ENCODE assay signal across 8 mouse cellular contexts in the genomic region with DNA sequence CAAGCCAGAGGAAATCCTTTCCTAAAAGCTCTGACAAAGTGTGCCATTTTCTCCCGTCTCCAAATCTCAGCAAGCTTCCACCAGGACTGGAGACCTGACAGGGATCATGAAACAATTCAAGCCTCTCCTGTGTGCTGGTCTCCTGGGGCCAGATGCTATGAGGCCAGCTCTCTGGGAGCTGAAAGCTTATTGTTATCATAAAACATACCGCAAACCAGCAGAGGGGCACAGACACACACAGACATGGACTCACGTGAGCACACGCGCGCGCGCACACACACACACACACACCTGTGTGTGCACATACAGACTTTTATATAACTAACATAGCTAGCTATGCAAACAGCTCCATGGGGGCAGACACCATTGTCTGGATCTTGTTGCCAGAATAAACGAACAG. TPM values are rescaled to one million over a fixed set of nuclear protein-coding genes. Genes with fewer than 3 reads are reported as not detected.
DNase-seq lines count a peak whose midpoint lies in the region; ATAC-seq and TF ChIP-seq lines count a peak whose summit lies in the region.

No protein-coding gene starts in this region.

- H3K27ac ChIP-seq in forebrain, embryonic 13.5 days = peak overlapping the region; percentile 66
- H3K27ac ChIP-seq in limb, embryonic 13.5 days = no peak overlapping the region
- no peak overlapping the region for H3K27ac ChIP-seq in olfactory bulb, adult 2 months (ENCODE audit: insufficient read depth, low read depth, low read length)

- peak; percentile 15 to 17 for DNase-seq in left cerebral cortex, postnatal 25 days (ENCODE audit: low spot score in 2 of 2)
- DNase-seq in left cerebral cortex, adult 8-10 months (ENCODE audit: low spot score in 2 of 2) = no peak
- no peak for DNase-seq in frontal cortex, postnatal 10 days (ENCODE audit: low spot score in 2 of 2)
- no peak for DNase-seq in adrenal gland, adult (ENCODE audit: inconsistent age in 2 of 2, low spot score in 1 of 2)
- no peak for DNase-seq in thymus, postnatal 36 days

- H3K4me1 ChIP-seq in forebrain, embryonic 13.5 days = peaks cover 23% of the 10 kb centered on the region
- H3K4me1 ChIP-seq in limb, embryonic 13.5 days = peaks cover 24% of the 10 kb centered on the region
- H3K4me1 ChIP-seq in olfactory bulb, adult 2 months (ENCODE audit: control insufficient read depth, insufficient read depth, low read length) = peaks cover 6% of the 10 kb centered on the region

- peaks cover 5% of the 10 kb centered on the region for H3K36me3 ChIP-seq in forebrain, embryonic 13.5 days (ENCODE audit: poor library complexity, severe bottlenecking)
- H3K36me3 ChIP-seq in limb, embryonic 13.5 days = peaks cover 13% of the 10 kb centered on the region

- intact Hi-C loops in left cerebral cortex, postnatal 25 days (cut with DNase I) = no loop called here

- peak overlapping the region; percentile 92 for H3K4me3 ChIP-seq in forebrain, embryonic 13.5 days
- H3K4me3 ChIP-seq in limb, embryonic 13.5 days = peak overlapping the region; percentile 91
- peak overlapping the region; percentile 21 for H3K4me3 ChIP-seq in olfactory bulb, adult 2 months (ENCODE audit: insufficient read depth, low read depth, low read length)

- no peaks in the 10 kb centered on the region for H3K9me3 ChIP-seq in forebrain, embryonic 13.5 days (replicated peaks)
- no peaks in the 10 kb centered on the region for H3K9me3 ChIP-seq in limb, embryonic 13.5 days

- peak overlapping the region; percentile 95 for H3K9ac ChIP-seq in forebrain, embryonic 13.5 days
- 0 out of 2 replicates have a peak overlapping the region, but pooled peaks have one; percentile 96 for H3K9ac ChIP-seq in limb, embryonic 13.5 days

- no peak; the same call in 1 of the 2 replicates for ATAC-seq in forebrain, embryonic 13.5 days
- ATAC-seq in limb, embryonic 13.5 days (ENCODE audit: low FRiP score, low read depth) = no peak

- no peak for TF ChIP-seq POLR2A in olfactory bulb, adult 2 months (IDR thresholded peaks at IDR 0.05; ENCODE audit: insufficient read depth, low read depth, low read length)

- 65% methylated on average over 9 of the region's 9 CpGs for WGBS in forebrain, embryonic 13.5 days
- 70% methylated on average over 9 of the region's 9 CpGs for WGBS in limb, embryonic 13.5 days
- 59% methylated on average over 9 of the region's 9 CpGs for WGBS in olfactory bulb, adult 2 months

- H3K4me2 ChIP-seq in forebrain, embryonic 13.5 days = peak overlapping the region; percentile 73
- peak overlapping the region; percentile 76 for H3K4me2 ChIP-seq in limb, embryonic 13.5 days (replicated peaks)

- no peak for TF ChIP-seq CTCF in olfactory bulb, adult 2 months (IDR thresholded peaks at IDR 0.05; ENCODE audit: insufficient read depth, low read depth, low read length)

- no peaks in the 10 kb centered on the region for H3K27me3 ChIP-seq in forebrain, embryonic 13.5 days
- H3K27me3 ChIP-seq in limb, embryonic 13.5 days = no peaks in the 10 kb centered on the region

RNA-seq across cellular contexts. Expression of a gene that starts 1.5 kb away (rescaled TPM):
- total RNA-seq in left cerebral cortex, postnatal 25 days (2021) = 10 to 100 TPM; 35.3 to 35.9 TPM
- 10 to 100 TPM; 30.5 to 33.5 (median 31.9) TPM for total RNA-seq in left cerebral cortex, adult 8-10 months (2022)
- 14.2 and 16.4 TPM in 2 replicates for polyA plus RNA-seq in forebrain, embryonic 13.5 days (2015; fragmentation: Nextera tagmentation; extraction: Ambion mirVana)
- polyA plus RNA-seq in limb, embryonic 13.5 days (2015; fragmentation: Nextera tagmentation; extraction: Ambion mirVana) = 17.9 and 19.2 TPM in 2 replicates
- not detected in 2 replicates for polyA plus RNA-seq in olfactory bulb, adult 2 months (2012; ENCODE audit: insufficient read depth, insufficient read length, low replicate concordance, missing spikeins)

RNA-seq across cellular contexts. Expression of a gene that starts 25.0 kb away (rescaled TPM):
- total RNA-seq in left cerebral cortex, postnatal 25 days (2021) = 10 to 100 TPM; 65.5 to 75.5 TPM
- 10 to 100 TPM; 51.0 to 66.8 (median 61.3) TPM for total RNA-seq in left cerebral cortex, adult 8-10 months (2022)
- polyA plus RNA-seq in forebrain, embryonic 13.5 days (2015; fragmentation: Nextera tagmentation; extraction: Ambion mirVana) = 173 and 181 TPM in 2 replicates
- 213 and 223 TPM in 2 replicates for polyA plus RNA-seq in limb, embryonic 13.5 days (2015; fragmentation: Nextera tagmentation; extraction: Ambion mirVana)
- not detected in 2 replicates for polyA plus RNA-seq in olfactory bulb, adult 2 months (2012; ENCODE audit: insufficient read depth, insufficient read length, low replicate concordance, missing spikeins)

Comparison
In these comparisons a context has a peak if more than half of its experiments do, and no peak if none do; other contexts are left out.
1. DNase-seq: peak in left cerebral cortex, postnatal 25 days (2 of 2); none in left cerebral cortex, adult 8-10 months (0 of 2), frontal cortex, postnatal 10 days (0 of 2), adrenal gland, adult (0 of 2) and thymus, postnatal 36 days (0 of 2).
2. H3K4me3 ChIP-seq: peak in every context shown above with its lines; median percentile 92 in forebrain, embryonic 13.5 days; 91 in limb, embryonic 13.5 days; 21 in olfactory bulb, adult 2 months.
3. RNA of a gene that starts 1.5 kb away (polyA plus RNA-seq): 17.9 to 19.2 TPM in limb, embryonic 13.5 days and 14.2 to 16.4 TPM in forebrain, embryonic 13.5 days; not detected in olfactory bulb, adult 2 months; every median in the first group is over 10 times any median in the second.
4. RNA of a gene that starts 25.0 kb away (polyA plus RNA-seq): 213 to 223 TPM in limb, embryonic 13.5 days and 173 to 181 TPM in forebrain, embryonic 13.5 days; not detected in olfactory bulb, adult 2 months; every median in the first group is over 100 times any median in the second.